Mouse (Mus musculus) right cerebral cortex, postnatal 10 days (tissue): Measurements from ENCODE around the gene Plxna2.
A peak's percentile ranks its signal among the peaks of the same experiment; 100 is the strongest.

Experiments
- DNase-seq, 2 experiments: peaks; one replicate each; pipeline ENCODE4 v3.0.0; 2021; ENCODE audit warnings: low spot score in 2 of 2

Gene Plxna2

DNA sequence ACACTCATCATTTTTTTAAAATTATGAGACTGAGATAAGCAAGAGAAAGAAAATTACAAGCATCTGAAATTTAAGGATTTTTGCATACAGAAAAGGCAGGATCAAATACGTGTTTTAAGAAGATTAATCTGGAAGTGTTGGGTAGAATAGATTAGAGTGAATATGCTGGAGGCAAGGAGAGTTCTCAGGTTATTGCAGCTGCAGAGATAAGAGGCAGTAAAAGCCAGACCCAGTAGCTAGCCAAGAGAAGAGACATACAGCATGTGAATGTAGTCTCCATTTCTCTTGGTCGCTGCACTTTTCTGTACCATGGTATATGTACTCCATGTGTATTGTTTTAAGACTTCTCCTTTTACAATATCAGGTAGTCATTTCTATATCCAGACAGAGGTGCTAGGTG, 88.5 kb downstream of the Plxna2 start:
- no peak for DNase-seq

DNA sequence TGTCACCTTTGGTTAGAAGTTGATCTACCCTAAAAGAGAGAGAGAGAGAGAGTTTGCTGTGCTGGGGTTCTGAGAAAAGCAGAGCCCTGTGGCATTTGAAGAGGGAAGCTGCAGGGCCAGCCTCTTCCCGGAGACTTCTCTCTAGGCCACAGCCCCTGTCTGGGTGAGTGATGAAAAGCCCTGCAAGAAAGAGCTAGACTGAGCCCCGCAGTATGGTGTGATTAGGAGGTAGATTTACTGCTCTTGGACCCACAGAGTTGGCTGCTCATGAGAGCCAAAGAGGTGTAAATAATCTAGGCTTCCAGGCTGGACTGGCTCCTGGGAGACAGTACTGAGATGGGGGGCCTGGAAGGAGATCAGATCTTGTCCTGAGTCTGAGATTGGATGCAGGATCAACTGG, 94.4 kb downstream of the Plxna2 start:
- DNase-seq = no peak

DNA sequence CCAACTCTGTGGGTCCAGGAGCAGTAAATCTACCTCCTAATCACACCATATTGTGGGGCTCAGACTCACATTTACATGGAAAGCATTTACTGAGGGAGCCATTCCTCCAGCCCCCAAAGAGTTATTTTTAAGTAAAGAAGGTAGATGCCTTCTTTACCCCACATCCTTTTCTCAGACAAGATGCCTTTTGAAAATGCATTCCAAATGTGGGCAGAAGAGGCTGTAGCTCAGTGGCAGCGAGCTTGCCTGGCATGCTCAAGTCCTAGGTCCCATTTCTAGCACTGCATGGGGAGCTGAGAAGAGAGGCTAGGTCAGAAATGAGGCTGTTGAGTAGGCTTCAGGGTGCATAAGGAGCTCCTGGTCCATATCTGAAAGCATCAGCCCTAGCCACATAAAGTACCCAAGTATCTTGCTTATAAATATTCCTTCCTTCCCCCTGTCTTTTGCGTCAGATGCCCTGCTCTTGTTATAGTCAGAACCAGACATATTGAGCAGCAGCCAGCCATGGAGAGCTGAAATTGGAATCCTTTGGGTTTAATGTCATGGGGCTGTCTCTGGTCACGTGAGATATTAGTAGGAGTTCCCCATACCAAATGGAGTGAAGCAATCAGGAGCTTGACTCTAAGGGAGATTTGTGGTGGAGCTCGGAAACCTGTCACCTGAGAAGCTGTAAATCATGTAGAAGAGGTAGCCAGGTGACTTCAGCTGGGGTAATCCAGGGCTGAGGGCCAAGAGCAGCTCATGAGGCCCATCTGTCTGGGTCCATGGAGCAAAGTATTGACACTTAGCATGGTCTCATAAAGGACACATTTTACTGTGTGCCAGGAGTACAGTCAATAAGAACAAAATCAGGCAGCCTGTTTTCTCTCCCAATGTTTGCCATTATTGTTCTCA, 96.4 kb downstream of the Plxna2 start:
- no peak for DNase-seq

DNA sequence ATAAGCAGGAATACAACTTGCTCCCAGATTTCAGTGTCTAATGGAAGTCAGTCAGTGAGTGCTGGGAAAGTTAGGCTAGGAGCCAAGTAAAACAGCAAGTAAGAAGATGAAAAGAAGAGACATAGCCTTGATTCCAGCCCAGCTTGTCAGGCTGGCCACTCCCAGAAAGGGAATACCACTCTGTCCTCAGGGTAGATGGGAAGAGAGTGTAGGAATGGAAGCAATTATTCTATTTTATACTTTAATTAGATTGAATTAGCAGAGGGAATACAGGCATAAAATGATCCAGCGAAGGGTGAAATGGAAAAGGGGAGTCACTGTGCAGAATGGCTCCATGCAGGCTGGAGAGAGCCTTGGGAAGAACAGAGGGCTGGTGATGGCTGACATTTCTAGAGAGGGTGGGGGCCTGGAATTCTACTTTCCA, 99.4 kb downstream of the Plxna2 start:
- DNase-seq = no peak

DNA sequence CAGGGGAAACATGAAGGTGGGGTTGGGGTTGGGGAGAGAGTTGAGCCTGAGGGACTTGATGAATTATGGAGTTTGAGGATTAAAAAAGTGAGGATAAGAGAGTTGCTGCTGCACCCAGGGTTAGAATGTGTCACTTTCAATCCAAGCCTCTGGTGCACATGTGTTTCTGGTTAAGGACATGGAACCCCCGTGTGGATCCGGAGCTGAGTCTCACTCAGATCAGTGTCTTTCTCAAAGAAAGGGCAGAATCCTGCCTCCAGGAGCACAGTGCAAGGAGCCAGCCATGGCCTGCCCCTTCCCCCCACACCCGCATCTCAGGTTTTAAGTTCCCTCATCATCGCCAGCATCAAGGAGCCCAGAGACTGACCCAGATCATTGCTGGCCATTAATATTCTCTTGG, 102.4 kb downstream of the Plxna2 start:
- DNase-seq = no peak

DNA sequence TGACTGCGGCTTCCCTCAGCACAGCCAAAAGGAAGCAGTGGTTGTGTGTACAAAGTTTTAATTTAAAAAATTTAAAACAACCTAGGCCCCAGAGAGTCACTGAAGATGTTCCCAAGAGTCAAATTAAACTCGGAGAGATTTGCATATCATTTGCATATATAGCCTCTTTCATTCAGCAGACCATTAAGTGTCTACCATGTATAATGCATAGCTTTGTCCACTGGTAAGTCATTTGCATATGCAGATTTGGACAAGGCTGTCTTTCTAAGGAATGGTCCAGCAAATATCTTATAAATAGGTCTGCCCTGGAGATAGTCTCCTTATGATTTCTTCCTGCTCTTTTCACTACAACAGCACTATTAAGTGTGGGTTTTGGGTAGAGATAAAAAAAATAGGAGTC, 103.2 kb downstream of the Plxna2 start:
- DNase-seq = no peak

DNA sequence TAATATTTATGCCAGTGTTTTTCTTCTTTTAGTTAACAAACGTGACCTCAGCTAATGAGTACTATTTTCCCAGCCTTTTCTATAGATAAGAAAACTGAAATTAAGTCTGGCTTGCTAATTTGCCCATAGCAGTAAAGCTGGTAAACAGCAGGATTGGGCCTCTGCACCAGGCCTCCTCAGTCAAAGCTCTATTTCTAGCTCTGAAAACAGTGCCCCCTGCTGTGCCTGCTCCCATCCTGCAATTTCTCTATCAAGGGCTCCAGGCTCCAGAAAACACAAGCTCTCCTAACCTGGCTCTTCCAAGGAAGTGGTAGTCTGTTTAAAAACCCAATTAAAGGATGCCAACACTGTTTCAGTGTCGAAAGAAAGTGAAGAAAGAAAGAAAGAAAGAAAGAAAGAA, 104.3 kb downstream of the Plxna2 start:
- peak; percentile 53 to 76 for DNase-seq

DNA sequence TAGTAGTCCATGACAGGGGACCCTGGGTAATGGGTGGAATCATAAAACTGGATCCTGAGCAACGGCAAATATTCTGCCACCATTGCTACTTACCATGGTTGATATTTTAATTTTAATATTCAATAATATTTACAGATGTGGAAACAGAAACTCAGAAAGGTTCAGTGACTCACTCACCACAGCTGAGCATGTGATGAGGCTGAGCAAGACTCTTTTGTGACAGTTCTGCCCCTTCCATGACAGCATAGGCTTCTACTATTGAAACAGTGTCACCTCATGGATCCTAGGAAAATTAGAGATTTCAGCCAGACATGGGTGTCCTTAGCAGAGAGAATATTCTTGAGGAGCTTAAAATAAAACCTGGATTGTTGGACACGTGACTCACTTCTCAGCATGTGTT, 116.8 kb downstream of the Plxna2 start:
- DNase-seq = no peak

DNA sequence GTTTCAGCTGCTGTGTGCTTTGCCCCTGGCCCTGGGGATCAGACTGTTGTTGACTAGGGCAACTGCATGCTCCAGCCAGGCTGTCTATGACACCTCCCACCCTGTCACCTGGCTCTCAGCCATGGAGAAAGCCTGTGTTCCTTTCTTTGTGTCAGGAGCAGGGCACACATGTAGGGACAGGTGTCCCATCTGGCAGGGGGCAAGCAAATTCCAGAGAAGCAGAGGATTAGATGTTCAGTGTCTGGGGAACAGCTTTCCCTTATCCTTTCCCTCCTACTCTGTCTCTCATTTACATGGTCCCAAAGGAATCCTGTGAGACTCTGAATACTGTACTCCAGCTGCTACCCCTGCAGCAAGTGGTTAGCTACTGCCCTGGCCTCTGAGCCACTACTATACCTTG, 121.9 kb downstream of the Plxna2 start:
- DNase-seq = no peak

DNA sequence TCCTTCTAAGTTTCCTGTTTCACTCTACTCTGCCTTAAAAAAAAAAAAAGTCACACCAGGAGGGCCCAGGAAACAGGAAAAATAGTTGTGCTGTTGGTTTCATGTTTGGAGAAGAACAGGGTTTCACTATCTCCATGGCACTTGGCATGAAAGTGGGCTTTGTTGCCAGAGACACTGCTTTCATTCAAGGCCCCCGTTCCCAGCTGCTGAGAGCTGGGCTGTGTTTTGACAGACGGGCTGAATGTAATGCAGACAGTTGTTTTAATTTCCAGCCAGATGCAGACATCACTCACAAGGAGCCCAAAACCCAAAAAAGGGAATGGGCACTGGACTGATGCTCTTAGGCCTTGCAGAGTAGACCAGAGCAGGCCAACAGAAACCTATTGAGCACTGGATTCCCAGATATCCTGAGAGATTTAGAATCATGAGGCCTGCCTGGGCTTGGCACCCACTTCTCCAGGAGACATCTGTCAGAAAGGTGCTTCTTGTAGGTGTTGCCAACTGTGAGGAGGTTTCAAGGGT, 124.9 kb downstream of the Plxna2 start:
- peak; percentile 53 to 63 for DNase-seq

DNA sequence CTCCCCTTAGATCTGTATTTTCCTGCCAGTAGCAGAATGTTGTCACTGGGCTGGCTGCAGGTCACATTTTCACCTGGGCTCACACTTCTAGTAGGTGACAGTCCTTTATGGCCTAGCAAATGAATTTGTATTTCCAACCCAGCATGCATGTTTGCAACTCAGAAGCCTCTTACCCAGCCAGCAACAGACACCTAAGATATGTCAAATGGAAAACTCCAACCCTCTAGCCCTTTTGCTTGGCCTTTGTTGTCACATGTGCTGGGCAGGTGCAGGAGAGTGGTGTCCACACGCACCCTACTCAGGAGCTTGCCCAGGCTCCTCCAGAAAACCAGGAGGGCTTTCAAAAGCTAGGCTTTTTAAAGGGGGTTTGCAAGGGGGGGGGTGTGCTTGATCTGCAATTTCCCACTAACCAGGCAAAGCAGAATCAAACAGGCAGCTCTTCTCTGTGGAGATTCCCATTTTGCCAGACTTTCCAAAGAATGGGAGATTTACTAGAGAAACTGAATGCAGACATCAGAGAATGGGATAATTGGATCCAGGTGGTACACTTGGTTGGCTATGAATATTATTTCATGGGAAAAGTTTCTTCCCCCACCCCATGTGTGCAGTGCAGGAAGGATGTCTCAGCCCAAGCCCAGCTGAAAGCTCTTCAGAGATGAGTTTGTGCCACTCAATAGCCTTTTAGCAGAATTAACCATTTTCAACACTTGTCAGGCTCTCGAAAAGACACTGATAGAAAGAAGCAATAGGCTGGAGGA, 127.3 kb downstream of the Plxna2 start:
- DNase-seq = no peak

DNA sequence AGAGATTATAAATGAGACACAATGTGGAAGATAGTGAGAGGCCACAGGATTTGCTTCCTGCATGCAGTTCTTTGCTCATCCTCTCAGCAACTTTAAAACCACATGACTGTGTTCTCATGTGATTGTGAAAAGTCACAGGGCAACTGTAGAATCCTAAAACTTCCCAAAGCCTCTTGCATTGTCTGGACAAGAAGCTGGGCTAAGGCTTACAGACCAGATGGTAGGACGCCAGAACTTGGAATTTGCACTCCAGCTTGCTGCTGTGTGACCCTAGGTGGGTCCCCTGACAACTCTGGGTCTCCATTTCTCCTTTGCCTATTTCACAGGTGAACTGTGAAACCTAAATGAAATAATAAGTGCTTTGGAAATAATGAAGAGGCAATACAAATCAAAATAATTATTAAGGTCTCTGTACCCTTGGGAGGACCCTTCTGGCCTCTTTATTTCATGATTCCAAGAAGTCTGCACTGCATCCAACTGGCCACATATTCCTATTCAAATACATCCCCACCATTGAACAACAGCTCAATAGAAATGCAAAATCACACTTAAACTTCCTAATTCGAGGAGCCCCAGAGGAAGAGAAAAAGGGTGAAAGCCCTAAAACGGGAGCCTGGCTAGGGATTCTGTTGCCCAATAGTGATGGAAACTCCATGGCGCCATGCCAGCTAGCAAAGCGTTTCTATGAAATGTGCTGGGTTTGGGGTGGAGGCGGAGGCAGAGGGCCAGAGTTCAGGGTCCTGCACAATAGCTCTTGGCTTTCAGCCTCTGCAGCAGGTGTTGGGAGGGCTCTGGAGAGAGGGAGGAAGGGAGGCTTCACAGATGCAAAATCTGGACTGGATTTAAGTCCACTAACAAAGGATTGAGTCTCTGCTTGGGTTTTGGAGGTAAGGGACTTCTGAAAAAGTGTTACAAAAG, 128.6 kb downstream of the Plxna2 start:
- DNase-seq = peak; percentile 85 to 88

DNA sequence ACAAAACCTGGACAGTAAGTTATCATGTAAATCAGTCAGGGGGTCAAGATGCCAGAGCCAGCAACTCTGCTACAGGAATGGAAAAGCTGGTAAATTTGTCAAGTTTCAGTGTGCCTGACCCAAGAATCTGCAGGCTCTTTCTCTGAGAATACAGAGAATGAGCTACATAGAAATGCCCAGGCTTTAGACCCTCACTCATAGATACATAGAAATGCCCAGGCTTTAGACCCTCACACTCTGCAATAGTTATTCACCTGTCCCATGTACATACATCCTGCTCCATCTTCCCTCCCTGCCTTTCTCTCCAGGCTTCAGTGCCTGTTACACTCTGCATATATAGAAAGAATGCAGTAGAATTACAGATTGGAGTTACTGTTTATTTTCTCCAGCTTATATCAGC, 129.2 kb downstream of the Plxna2 start:
- DNase-seq = no peak

DNA sequence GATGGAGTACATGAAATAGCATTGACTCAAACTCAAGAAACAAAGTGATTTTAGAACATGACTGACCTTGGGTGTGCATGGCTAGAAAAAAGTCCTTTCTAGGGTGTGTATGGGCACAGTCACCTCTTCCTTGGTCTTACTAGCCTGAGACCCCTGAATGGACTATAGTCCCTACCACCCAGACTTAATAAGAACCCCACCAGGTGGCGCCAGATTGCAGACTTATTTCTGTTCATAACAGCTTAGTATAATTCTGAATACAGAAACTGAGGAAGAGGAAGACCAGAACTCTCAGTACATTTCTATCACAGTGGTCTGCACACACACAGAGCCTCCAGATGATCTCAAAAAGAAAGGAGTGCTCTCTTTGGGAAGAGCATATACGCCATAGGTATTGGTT, 135.2 kb downstream of the Plxna2 start:
- DNase-seq = peak; percentile 57 to 77

DNA sequence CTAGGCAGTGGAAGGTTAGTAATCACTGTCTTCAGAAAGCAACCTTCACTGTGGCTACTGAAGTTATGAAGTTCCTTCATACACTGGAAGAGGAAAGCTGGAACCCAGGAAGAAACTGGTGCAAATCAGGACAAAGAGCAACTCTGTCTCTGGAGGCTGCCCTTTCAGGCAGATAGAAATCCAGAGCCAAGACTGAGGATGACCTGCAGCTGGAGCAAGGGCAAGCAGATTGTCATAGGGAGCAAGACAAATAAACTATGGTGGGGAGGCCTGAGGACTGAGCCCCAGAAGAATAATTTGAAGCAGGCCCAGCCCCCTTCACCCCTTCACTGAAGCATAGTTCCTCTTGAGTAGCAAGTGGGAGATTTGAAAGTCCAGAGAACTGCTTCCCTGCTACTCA, 138.0 kb downstream of the Plxna2 start:
- no peak for DNase-seq

DNA sequence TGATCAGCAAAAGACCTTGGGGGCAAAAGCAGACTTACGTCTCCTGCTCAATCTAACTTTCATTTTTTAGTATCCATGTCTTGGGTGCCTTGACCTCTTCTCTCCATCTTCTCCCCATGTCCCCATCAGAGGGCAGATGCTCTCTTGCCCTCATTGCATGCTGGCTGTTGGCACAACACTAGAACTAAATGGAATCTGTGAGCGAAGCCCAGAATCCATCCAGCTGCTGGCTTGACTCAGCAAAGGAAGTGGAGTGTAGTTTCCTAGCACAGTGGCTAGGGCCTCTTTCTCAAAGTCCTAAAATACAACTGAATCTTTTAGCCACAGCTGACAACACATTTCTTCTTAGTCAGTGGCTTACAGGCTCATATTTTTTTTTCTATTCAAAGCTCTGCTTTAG, 138.4 kb downstream of the Plxna2 start:
- no peak for DNase-seq

DNA sequence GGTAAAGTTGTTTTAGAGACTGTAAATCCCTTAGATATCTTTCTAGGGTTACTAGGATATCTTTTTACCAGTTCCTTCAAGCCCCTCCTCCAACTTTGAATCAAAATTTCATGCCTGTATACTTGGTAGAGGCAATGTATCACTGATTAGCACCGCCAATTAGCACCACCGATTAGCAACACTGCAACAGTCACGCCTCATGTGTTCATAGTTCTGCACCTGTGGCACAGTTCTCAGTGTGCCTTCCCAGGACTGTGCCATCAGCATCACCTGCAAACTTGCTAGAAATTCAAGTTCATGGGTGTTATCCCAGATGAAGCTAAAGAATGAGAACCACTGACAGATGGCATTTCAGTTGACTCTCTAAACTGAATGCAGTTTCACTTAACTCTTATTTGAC, 138.8 kb downstream of the Plxna2 start:
- DNase-seq = no peak

DNA sequence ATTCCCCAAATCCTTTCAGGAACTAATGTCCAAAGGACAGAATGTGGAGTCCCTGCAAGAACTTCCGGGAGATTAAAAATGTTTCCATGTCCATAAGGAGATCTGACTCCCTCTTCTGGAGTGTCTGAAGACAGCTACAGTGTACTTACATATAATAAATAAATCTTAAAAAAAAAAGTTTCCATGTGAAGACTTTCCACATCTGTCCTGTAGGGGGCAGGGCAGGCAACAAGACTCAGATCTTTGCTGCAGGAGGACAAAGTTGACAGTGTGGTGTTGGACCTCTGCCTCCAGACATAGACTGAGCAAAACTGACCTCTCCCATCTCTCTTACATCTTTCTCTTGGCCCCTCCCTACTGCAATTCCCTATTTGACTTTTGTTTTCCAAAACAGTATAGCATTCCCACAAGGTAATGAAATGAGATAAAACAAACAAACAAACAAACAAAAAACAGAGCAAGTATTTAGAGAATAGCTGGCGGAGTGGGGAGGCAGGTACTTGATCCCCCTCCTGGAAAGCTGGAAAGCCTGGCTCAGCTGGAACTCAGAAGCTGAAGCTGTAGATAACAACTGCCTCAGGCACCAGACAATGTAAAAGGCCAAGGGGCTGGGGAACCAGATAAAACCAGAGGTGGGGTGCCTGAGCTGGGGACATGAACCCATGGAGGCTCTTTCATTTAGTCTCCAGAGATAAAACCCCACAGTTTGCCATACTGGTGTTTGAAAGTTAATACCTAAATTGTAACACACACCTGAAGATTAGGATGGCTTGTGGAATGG, 143.6 kb downstream of the Plxna2 start:
- DNase-seq = no peak

DNA sequence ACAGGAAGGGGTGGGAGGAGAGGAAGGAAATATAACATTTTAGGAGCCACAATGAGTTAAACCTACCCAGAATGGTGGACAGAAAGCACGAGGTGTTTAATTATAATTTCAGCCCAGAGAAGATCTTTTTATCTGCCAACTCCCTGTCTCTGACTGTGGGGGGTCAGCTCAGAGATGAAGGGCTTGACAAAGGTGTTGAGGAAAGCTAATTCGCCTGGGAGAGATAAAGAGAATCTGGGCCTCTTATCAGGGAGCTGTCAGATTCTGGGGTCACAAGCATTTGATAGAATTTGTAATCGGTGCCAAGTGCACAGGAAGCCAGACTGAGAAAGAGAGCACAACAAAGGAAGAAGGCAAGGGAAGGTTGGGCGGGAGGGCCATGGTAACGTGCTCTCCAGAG, 144.9 kb downstream of the Plxna2 start:
- no peak for DNase-seq

DNA sequence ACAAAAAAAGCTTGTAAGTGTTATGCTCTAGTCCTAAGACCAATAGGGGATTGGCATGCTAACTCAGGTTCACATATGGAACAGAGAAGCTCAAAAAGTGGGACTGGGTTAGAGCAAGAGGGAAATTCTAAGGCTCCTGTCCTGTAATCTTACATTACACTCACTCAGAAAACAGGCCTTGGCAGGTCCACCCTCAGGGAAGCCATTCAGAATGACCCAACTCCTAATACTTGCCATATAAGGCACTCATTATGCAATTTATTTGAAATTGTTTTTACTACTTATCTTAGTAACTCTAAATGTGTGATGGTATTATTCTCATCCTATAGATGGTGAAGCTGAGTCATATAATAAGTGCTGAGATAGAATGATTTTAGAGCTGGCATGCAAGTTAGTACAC, 146.9 kb downstream of the Plxna2 start:
- DNase-seq = no peak

DNA sequence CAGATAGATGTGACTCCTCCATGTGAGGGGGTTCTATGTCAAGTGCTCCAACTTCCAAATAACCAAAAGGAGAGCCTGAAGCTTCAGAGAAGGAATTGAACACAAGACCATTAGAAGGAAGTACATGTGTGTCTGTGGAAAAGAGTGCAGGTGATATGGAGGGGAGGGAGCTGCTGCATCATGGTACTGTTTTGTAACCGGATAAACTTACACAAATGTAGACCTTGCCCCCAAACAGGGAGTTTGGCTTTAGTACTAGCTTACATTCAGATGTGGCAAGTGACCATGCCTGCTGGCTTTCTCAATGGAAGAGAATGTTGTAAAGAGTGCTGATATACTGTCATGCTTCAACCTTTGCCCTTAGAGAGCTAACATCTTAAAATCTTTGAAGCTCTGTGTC, 150.8 kb downstream of the Plxna2 start:
- no peak for DNase-seq
